Mouse (Mus musculus): ENCODE measurements around the gene Eml3.

Eml3 gene

DNA sequence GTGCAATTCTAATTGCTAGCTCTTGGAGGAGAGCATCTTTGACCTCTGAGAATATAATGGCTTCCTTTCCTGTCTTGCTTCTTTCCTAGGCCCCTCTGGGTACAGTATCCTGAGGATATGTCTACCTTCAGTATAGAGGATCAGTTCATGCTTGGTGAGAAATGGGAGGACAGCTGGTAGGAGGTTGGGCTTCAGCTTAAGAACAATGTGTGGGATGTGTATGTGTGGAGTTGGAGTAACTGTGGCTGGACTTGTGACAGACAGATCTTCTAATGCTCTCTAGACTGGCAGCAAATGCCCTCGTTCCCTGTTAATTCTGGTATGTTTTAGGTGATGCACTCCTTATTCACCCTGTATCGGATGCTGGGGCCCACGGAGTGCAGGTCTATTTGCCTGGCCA lies 15.1 kb upstream of the Eml3 start:
- DNase-seq (ENCODE audit: low read depth), result no peak

DNA sequence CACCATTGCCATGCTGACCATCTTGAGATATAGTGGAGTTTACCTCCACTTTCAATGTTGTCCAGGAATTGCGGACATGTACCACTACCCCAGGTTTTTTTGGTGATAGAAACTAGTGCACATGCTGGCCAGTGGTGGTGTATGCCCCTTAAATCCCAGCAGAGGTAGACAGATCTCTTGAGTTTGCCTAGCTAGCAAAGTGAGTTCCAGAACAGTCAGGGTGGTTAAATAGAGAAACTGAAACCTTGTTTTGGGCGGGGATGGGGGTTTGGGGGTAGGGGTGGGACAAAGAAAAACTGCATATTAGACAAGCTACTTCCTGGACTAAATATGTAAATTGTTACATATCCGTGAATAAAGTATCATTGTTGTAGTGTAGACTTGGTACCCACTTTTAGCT lies 10.4 kb upstream of the Eml3 start:
- DNase-seq (ENCODE audit: low read depth), result no peak

DNA sequence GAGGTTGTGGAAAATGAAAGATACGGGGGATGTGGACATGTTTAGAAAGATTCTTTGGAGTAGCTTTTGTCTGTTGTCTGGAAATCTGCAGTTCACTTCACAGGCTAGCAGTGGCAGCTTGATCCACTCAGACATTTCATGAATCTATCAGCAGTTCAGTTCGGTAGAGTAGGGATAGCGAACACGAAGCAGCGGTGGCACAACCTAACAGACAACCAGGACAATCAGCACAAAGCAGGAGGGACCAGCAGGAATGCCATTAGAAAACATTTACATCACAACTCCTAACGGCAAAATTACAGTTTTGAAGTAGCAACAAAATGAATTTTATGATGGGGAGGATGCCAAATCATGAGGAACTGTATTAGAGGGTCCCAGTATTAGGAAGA lies 9.7 kb upstream of the Eml3 start:
- DNase-seq (ENCODE audit: low read depth), result no peak

GRCm38 (mm10) chr19:8920073-8920736 lies 9.1 kb upstream of the Eml3 start, which contains the start of gene B3gat3:
B3gat3 (plus strand) TSS chr19:8920374.
- peak; percentile 85 for DNase-seq (ENCODE audit: low read depth)

GRCm38 (mm10) chr19:8920836-8921291 lies 8.5 kb upstream of the Eml3 start:
- no peak for DNase-seq (ENCODE audit: low read depth)

- no peak for DNase-seq (ENCODE audit: low read depth)
Measured at GRCm38 (mm10) chr19:8921741-8922140, 7.6 kb upstream of the Eml3 start.

GRCm38 (mm10) chr19:8926766-8927165 lies 2.6 kb upstream of the Eml3 start:
- no peak for DNase-seq (ENCODE audit: low read depth)

- no peak for DNase-seq (ENCODE audit: low read depth)
Measured at GRCm38 (mm10) chr19:8927891-8928525, 1.3 kb upstream of the Eml3 start.

DNA sequence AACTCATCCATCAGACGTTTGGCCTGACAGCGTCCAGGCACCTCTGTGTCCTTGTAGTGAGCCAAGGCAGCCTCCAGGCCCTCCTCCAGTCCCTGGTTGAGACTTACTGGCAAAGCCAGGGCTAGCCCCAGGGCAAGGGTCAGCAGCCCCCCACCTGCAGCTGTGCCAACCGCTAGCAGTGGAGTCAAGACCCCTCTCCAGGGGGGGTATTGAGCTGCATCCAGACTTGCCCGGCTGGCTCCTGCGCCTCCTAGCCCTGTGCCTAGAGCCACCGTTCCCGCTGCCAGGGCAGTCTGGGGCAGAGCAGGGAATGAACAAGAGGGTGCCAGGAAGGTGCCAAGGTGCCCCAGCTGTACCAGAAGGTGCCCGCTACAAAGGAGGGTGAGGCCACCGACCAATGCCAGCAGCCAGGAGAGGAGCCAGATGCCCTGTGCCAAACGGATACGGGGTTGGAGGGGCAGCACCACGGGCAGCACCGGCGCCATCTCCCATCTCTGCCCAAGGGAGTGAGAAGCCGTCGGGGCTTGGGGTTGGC lies 596 bp upstream of the Eml3 start:
- no peak for DNase-seq (ENCODE audit: low read depth)

DNA sequence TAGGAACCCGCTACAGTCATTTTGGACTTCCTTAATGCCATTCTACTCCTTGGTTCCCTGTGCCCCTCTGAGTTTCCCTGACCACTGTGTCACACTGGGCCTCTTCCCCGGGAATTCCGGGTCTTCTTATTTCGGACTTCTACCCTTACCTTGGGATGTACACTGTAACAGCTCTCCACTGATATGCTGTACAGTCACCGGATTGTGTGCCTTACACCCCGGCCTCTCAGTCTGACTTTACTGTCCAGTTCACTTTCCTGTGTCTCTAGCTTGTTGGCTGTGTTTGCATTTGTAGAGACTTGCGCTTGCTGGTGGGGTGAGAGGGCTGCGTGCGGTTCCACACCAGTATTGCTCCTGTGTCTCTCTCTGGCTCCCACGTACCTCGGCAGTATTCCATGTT lies 765 bp downstream of the Eml3 start:
- no peak for DNase-seq (ENCODE audit: low read depth)

DNA sequence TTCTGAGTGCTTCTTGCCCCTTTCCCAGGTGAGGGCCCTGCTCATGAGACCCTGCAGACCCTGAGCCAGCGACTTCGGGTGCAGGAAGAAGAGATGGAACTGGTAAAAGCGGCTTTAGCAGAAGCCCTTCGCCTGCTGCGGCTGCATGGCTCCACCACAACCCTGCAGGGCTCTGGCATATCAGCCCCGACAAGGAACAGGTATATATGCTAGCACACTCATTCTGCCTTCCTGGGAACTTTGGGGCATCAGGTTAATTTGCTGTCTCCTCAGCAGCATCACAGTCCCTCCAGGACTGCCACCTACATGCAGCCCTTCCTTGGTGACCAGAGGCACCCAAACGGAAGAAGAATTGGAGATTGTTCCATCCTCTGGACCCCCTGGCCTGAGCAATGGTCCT lies 1.4 kb downstream of the Eml3 start:
- no peak for DNase-seq (ENCODE audit: low read depth)

DNA sequence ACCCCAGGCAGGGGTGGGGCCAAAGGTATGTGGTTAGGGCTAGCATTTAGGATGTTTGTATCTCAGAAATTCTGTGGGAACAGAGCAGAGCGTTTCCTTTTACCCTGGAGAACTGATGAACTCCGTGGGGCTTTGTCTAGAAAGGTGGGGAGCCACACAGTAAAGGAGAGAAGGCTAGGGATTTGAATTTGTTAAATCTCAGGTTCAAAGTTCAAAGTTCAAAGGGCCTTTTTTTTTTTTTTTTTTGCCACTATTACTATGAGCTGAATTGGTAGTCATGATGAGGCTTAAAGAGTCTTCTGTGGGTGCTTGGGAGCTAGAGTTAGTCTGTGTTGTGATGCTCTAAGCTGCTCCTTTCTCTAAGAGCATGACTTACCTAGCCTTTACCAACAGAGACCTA lies 7.4 kb downstream of the Eml3 start:
- DNase-seq (ENCODE audit: low read depth), result no peak

GRCm38 (mm10) chr19:8940526-8941133 lies 11.3 kb downstream of the Eml3 start:
- no peak for DNase-seq (ENCODE audit: low read depth)

- no peak for DNase-seq (ENCODE audit: low read depth)
Measured at GRCm38 (mm10) chr19:8941136-8941514, 11.8 kb downstream of the Eml3 start.

GRCm38 (mm10) chr19:8941515-8942217 lies 12.3 kb downstream of the Eml3 start, which contains the start of gene Mta2:
Mta2 (plus strand) TSS chr19:8941875.
- peak; percentile 97 for DNase-seq (ENCODE audit: low read depth)

DNA sequence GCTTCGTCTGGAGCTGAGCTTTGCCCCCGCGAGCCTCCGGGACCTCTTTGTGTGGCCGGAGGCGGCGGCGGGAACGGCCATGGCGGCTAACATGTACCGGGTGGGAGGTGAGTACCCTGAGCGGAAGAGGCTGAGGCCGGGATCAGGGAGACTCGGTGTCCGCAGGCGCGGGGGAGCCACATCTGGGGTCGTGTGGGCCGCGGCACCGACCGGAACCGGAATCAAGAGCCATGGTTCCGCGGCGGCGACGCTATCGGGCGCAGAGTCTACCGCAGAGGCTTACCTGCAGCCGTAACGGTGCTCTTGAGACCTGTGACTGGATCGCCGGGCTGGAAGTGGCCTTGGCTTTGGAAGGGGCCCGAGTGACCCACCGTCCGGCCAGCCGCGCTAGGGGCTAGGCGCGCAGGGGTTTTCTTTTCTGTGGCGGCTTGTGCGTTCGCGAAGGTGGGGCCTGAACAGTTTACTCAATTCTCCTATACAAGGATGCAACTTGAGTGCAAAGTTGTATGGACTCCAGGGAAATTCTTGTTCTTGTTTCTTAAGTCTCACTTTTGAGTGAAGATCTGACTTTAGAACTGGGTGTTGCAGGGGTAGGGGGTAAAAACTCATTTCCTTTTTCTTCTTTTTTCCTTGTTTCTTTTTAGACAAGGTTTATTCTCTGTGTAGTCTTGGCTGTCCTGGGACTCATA lies 13.1 kb downstream of the Eml3 start:
- DNase-seq (ENCODE audit: low read depth), result no peak

DNA sequence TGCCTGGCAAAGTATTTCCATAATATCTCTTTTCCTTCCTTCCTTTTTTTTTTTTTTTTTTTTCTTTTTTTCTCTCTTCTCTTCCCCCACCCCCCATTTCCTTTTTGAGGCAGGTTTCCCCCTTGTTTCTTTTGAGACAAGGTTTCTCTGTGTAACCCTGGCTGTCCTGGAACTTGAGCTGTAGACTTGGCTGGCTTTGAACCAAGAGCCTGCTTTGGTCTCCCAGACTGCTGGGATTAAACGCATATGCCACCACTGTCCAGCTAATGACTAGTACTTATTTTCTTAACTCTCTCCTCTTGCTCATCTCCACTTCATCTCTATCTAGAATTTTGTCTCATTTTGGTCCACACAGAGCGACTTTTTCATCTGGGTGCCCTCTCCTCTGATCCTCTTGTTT lies 13.7 kb downstream of the Eml3 start:
- DNase-seq (ENCODE audit: low read depth), result no peak

DNA sequence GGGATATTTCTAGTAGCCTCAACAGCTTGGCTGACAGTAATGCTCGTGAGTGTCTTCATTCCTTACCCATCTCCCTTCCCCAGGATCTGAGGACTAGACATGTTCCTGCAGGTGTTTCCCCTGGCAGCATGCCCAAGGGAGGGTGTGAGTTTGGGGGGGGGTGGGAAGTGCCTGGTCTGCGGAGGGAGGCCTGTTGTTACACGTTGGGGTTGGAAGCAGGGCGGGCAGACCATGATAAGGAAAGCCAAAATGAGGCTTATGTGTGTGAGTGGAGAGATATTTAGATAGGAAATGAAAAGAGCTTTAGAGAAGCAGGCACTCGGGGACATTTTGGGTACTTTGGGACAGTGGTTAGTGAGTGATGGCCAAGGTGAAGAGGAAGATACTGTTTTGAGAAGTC lies 14.7 kb downstream of the Eml3 start:
- no peak for DNase-seq (ENCODE audit: low read depth)

- no peak for DNase-seq (ENCODE audit: low read depth)
Measured at GRCm38 (mm10) chr19:8944750-8945149, 15.4 kb downstream of the Eml3 start.

GRCm38 (mm10) chr19:8945251-8945650 lies 15.9 kb downstream of the Eml3 start:
- no peak for DNase-seq (ENCODE audit: low read depth)

DNA sequence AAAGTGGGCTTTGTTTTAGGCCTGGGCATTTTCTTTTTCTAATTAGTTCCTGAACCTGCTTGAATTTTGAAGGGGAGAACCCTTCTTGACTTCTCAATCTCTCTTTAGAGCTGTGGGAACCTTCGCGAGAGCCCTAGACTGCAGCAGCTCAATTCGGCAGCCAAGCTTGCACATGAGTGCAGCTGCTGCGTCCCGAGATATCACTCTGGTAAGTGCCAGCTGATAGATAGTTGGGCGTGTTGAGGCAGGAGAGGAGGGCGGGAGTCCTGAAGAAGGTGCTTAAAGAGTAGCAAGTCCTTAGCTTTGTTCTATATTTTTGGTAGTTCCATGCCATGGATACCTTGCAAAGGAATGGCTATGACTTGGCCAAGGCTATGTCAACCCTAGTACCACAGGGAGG lies 17.6 kb downstream of the Eml3 start:
- DNase-seq (ENCODE audit: low read depth), result no peak

DNA sequence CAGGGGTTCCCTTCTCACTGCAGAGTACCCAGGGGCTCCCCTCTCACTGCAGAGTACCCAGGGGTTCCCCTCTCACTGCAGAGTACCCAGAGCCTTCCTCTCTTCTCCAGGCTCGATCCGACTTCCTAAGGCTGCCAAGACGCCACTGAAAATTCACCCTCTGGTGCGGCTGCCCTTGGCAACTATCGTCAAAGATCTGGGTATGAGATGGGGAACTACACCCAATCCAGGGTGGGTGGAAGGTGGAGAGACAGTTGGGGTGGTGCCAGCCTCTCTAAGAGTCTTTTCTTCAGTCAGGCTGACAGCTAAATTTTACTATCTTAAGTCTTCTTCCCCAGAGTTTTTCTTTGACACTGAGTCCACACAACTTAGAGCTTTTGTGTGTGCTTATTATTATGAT lies 20.8 kb downstream of the Eml3 start:
- no peak for DNase-seq (ENCODE audit: low read depth)
